Mouse (Mus musculus) ES-Bruce4 (cell line): ENCODE results near the gene Fam189a2.

ENCODE experiments used
- CTCF ChIP-seq: IDR thresholded peaks from one replicate; pipeline ENCODE4 v1.8.1; 2011; ENCODE audit warnings: low read depth, low read length
- EP300 ChIP-seq: IDR thresholded peaks from 2 replicates; pipeline ENCODE4 v1.6.1; 2011; ENCODE audit warnings: low read depth, low read length; ENCODE audit not compliant: insufficient read depth
- POLR2A ChIP-seq: IDR thresholded peaks from one replicate; pipeline ENCODE4 v1.8.1; 2011; ENCODE audit warnings: low read length; ENCODE audit not compliant: insufficient read depth

- TF ChIP-seq CTCF (no peak), POLR2A (no peak), EP300 (no peak)
These were observed 8.0 kb downstream of the Fam189a2 start for GRCm38 (mm10) chr19:24022771-24023170.
